Mouse (Mus musculus): ENCODE data around the gene Tph1. TPM values are rescaled to one million over a fixed set of nuclear protein-coding genes. Genes with fewer than 3 reads are reported as not detected.

Tph1 gene
- polyA plus RNA-seq, 1 experiment = not detected

DNA sequence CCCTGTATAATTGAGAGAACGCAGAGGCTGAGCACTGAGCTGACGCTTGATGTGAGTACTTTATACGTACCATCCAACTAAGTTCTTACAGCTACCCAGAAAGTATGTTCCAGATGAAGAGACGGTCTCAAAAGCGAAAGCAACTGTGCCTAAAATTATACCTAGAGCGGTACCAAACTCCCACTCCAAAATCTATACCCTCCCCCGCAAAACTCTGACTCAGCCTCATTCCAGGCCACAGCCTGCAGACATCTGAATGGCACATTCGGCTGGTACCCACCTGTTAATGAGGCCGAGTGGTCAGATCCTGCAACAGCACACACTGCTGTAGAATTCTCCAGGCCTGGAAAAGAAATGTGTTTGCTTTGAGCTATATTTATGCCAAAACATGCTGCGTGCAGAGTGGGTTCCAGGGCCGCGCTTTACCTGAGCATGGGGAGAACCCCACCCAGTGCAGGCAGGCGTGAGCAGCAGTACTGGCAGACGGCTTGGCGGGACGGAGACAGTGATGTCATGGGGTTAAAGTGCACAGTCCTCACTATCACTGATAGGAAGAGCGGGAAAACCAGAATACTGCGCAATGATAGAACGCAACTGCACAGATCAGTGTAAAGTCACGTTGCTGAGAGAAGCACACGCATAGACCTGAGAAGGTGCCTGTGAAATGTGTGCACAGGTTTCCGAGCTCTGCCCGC lies 53.8 kb downstream of the Tph1 start:
- no peak overlapping the region for H3K4me3 ChIP-seq (ENCODE audit: insufficient read depth, low read depth, low read length)

DNA sequence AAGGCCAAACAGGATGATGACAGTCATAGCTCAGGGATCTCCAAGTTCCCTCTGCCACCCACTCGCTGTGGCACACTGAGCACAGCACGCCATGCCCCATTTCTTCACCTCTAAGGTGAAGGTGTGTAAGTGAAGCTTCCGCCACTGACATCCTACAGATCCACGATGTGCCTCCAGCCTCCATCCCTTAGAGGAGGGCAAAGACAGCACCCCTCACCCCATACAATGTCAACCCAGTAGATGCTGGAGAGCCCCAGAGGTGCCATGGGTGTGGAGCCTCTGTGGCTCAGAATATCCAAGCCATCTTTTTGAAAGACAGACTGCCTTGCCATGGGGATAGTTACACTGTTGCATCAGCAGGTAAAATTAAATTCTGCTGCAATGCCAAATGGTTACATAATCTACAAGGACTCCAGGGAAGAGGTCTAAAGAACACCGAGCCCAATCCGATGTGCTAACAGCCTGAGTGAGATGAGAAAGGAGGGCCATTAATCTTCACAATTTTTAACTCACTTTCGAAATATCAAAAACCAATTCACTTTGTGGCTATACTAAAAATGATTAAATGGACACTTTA lies 55.8 kb downstream of the Tph1 start:
- 0 out of 2 replicates have a peak overlapping the region, but pooled peaks have one; percentile 5 for H3K27ac ChIP-seq (replicated peaks; ENCODE audit: low read depth, low read length)
- no peak overlapping the region for H3K4me3 ChIP-seq (ENCODE audit: insufficient read depth, low read depth, low read length)
- H3K4me1 ChIP-seq (ENCODE audit: control insufficient read depth, insufficient read depth, insufficient read length, low read length) = 0 out of 2 replicates have a peak, but pooled peaks cover 2% of the 10 kb centered on the region

More for the DNA sequence above, 53.8 kb downstream of the Tph1 start:
- Histone ChIP-seq H3K27ac (replicated peaks; ENCODE audit: low read depth, low read length) (no peak overlapping the region), H3K4me1 (ENCODE audit: control insufficient read depth, insufficient read depth, insufficient read length, low read length) (0 out of 2 replicates have a peak, but pooled peaks cover 2% of the 10 kb centered on the region)

DNA sequence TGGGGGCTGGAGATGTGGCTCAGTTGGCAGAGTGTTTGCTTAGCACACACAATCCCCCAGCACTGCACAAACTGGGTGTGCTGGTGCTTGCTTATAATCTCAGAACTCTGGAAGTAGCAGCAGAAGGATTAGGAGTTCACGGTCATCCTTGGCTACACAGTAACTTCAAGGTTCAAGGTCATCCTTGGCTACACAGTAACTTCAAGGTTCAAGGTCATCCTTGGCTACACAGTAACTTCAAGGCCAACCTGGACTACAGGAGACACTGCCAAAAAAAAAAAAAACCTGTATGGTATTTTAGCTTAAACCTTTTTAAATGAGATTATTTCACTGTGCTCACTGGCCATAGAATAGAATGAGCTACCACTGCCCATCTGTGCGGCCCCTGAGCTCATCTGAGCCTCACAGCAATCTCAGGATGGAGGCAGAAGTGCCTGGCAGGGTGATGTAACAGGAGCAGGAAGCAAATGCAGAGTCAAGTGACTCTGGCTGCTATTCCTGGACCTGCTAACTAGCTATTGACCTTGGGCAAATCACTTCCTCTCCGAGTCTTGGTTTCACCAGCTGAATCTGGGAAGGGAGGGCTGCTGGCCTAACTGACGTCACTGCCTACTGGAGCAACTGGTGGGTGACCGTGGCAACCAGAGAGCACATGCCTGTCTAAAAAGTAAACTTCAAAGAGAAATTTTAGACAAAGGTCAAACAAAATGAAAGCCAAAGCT lies 56.9 kb downstream of the Tph1 start:
- Histone ChIP-seq H3K27ac (replicated peaks; ENCODE audit: low read depth, low read length) (peak overlapping the region; percentile 68), H3K4me3 (ENCODE audit: insufficient read depth, low read depth, low read length) (no peak overlapping the region), H3K4me1 (ENCODE audit: control insufficient read depth, insufficient read depth, insufficient read length, low read length) (0 out of 2 replicates have a peak, but pooled peaks cover 2% of the 10 kb centered on the region)

DNA sequence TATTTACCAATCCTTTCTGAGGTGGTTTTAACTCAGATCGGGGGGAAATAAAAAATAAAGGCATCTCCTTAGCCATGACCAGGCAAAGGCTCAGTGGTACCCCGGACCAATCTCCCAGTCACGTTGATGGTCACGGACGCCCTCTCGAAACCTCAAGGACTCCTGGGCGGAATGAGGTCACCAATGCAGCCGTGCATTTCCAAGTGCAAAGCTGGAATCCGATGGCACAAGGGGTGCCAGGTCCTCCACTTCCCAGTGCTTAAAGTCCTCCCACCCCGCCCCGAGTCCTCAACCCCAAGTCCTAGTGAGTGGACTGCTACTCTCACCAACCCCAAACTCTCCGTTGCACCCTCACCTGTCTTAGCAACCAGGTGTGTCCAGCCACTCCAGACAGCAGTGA lies 58.1 kb downstream of the Tph1 start:
- H3K4me1 ChIP-seq (ENCODE audit: control insufficient read depth, insufficient read depth, insufficient read length, low read length) = 0 out of 2 replicates have a peak, but pooled peaks cover 2% of the 10 kb centered on the region
- no peak overlapping the region for H3K27ac ChIP-seq (replicated peaks; ENCODE audit: low read depth, low read length)
- H3K4me3 ChIP-seq (ENCODE audit: insufficient read depth, low read depth, low read length) = no peak overlapping the region

DNA sequence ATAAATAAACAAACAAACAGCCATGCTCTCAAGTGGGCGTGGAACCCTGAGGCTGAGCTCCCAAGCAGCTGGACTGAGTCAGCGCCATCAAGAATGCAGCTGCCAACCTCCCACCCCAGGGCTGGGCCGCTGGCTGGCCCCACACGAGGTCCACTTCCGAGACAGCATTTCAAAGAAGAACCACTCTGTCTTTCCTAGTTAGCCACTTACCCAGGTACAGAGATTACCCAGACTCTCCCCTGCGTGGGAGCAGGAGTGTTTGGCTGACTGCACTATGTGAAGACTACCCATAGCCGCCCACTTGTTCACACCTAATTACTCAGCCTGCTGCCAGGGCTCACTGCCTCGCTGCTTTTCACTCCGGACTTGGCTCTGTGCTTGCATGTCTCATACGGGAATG lies 59.2 kb downstream of the Tph1 start:
- H3K4me1 ChIP-seq (ENCODE audit: control insufficient read depth, insufficient read depth, insufficient read length, low read length) = 0 out of 2 replicates have a peak, but pooled peaks cover 2% of the 10 kb centered on the region
- H3K4me3 ChIP-seq (ENCODE audit: insufficient read depth, low read depth, low read length) = no peak overlapping the region
- H3K27ac ChIP-seq (replicated peaks; ENCODE audit: low read depth, low read length) = no peak overlapping the region

DNA sequence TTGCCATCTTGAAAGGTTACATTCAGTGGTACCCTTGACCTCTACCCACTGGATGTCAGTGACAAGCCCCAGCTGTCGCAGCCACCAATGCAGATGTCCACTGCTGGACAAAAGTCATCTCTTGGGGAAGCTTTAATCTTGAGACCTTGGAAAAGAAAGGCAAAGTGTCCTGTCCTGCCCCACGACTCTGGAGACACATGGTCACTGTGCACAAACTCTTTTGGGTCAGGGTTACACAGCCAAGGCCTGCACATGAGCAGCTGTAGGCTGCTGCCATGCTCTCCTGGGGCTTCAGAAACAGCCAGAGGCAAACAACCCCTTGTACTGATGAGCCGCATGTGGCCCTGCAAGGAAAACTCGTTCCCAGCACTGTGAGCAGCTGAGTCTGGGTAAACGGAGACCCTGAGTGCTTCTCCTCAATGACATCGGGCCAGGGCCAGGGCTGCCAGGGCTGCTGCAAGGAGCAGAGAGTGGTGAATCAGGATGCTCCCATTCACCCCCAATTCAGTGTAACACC lies 59.9 kb downstream of the Tph1 start:
- H3K4me3 ChIP-seq (ENCODE audit: insufficient read depth, low read depth, low read length) = no peak overlapping the region
- 0 out of 2 replicates have a peak, but pooled peaks cover 2% of the 10 kb centered on the region for H3K4me1 ChIP-seq (ENCODE audit: control insufficient read depth, insufficient read depth, insufficient read length, low read length)
- no peak overlapping the region for H3K27ac ChIP-seq (replicated peaks; ENCODE audit: low read depth, low read length)

DNA sequence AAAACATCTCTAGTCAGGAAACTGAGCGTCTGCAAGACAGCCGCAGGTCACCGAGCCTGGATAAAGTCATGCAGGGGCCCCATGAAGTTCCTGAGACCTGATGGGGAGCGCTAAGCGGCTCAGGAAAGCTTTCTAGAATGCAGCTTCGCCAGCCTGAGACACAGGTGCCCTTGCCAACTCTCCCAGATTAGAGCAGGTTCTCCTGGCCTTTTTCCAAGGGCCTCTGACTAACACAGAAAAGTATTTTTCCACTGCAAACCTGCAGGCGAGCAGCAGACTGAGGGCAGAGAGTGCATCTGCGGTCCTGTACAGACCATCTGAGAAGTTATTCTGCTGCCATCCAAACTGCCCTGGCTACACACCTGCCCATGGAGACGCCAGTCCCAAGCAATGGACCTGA lies 60.4 kb downstream of the Tph1 start:
- Histone ChIP-seq H3K4me3 (ENCODE audit: insufficient read depth, low read depth, low read length) (no peak overlapping the region), H3K27ac (replicated peaks; ENCODE audit: low read depth, low read length) (no peak overlapping the region)

DNA sequence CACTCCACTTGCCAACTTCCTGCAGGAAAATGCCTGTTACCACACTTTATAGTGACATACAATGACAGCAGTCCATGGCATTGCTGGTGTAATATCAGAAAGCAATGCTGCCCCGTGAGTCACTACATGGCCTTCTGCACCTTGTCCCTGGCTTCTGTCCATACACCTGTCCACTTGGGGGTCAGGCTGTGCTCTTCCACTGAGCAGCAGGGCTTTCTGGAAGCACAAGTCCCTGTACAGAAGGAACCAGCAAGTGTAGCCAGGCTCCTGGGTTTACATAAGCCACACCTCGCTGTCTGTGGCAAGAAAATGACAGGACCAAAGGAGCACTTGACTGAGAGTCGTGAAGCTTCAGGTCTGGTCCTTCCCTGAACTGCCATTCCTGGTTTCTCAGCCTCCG lies 63.0 kb downstream of the Tph1 start:
- Histone ChIP-seq H3K4me3 (ENCODE audit: insufficient read depth, low read depth, low read length) (no peak overlapping the region), H3K4me1 (ENCODE audit: control insufficient read depth, insufficient read depth, insufficient read length, low read length) (no peaks in the 10 kb centered on the region), H3K27ac (replicated peaks; ENCODE audit: low read depth, low read length) (no peak overlapping the region)

More for the DNA sequence above, 60.4 kb downstream of the Tph1 start:
- H3K4me1 ChIP-seq (ENCODE audit: control insufficient read depth, insufficient read depth, insufficient read length, low read length) = 0 out of 2 replicates have a peak, but pooled peaks cover 2% of the 10 kb centered on the region

DNA sequence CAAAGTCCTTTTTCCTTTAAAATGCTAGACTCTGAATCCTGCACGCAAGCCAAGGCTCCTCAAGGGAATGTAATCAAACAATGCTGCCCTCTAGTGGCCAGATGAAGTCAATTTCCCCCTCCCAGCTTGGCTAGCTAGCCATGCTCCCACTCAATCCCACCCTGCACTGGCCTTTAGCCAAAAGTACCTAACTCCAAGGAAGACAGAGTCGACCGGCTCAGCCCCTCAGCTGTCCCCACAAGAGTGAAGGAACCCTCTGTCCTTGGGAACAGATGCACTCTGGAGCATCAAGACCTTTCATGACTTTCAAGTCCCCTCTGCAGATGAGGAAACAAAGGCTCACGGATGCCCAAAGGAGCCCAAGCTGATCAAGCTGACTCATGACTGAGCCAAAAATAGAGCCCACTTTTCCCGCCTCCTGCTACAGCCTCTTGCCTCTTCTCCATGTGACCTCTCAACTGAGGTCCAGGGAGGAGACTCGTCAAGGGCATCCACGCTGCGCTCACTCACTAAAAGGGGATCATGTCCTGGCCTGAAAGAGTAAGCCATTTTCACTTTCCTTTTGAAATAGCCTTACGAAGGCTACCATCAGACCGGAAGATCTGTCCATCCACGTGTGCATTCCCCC lies 64.8 kb downstream of the Tph1 start:
- no peak overlapping the region for H3K4me3 ChIP-seq (ENCODE audit: insufficient read depth, low read depth, low read length)
- H3K27ac ChIP-seq (replicated peaks; ENCODE audit: low read depth, low read length) = no peak overlapping the region
- no peaks in the 10 kb centered on the region for H3K4me1 ChIP-seq (ENCODE audit: control insufficient read depth, insufficient read depth, insufficient read length, low read length)

DNA sequence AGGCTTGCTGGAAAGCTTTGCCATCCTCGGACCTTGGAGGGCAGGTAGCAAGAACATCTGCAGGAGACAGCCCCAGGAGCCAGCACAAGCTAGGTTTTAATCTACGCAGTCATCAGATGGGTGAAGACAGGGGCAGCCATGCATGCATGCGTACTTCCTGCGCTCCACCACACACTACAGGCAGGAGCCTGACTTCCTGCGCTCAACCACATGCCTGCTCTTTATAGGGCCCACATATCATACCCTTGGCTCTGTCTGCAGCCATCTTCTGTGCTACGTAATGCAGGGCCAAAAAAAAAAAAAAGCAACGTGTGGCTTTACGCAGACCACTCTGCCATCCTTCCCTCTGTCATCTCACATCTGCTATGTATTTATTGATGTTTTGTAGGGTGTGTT lies 65.3 kb downstream of the Tph1 start:
- Histone ChIP-seq H3K27ac (replicated peaks; ENCODE audit: low read depth, low read length) (no peak overlapping the region), H3K4me1 (ENCODE audit: control insufficient read depth, insufficient read depth, insufficient read length, low read length) (no peaks in the 10 kb centered on the region)

DNA sequence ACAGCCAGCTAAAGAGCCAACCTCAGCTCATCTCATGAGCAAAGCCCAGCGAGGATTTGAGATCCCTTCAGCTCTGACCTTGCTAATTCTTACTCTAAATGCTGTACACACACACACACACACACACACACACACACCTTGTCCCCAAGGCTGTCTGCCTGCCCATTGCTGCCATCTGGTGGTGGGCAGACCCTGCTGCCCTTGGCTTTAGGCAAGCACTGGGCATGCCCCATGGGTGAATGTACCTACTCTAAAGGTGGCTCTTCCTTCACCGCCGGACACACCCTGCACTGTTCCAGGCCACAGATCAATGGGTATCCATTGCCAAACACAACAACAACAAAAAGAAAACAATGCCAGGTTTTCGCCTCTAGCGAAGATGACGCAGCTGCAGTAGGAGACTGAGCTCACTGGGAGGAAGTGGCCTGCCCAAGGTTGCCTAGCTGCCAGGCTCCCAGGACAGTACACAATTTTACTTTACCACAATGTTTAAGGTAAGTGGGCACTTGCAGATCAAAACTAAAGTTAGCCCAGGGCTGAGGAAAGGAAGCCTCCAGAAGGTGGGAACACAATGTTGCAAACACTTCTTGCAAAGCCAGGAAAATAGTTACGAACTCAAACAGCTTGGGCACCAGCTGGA lies 65.8 kb downstream of the Tph1 start:
- Histone ChIP-seq H3K27ac (replicated peaks; ENCODE audit: low read depth, low read length) (no peak overlapping the region), H3K4me3 (ENCODE audit: insufficient read depth, low read depth, low read length) (no peak overlapping the region), H3K4me1 (ENCODE audit: control insufficient read depth, insufficient read depth, insufficient read length, low read length) (no peaks in the 10 kb centered on the region)

More for the DNA sequence above, 65.3 kb downstream of the Tph1 start:
- H3K4me3 ChIP-seq (ENCODE audit: insufficient read depth, low read depth, low read length) = no peak overlapping the region

DNA sequence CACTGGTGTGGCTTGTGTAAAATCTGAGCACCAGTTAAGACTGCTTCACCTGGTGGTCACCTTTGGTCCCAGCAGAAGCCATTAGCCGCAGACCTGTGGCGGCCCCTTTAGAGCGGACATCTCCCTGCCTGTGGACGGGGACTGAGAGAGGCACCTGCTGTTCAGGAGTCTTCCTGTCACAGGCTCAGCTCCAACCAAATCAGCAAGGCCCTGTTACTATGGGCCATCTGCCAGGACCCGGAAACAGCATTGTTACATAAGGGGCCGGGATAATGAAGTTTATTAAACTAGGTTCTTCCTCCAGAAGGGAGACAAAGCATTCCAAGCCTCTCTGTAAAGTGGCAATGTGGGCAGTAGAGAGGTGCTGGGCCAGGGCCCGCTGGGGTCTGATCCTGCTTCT lies 69.3 kb downstream of the Tph1 start:
- Histone ChIP-seq H3K4me3 (ENCODE audit: insufficient read depth, low read depth, low read length) (no peak overlapping the region), H3K4me1 (ENCODE audit: control insufficient read depth, insufficient read depth, insufficient read length, low read length) (no peaks in the 10 kb centered on the region), H3K27ac (replicated peaks; ENCODE audit: low read depth, low read length) (no peak overlapping the region)

DNA sequence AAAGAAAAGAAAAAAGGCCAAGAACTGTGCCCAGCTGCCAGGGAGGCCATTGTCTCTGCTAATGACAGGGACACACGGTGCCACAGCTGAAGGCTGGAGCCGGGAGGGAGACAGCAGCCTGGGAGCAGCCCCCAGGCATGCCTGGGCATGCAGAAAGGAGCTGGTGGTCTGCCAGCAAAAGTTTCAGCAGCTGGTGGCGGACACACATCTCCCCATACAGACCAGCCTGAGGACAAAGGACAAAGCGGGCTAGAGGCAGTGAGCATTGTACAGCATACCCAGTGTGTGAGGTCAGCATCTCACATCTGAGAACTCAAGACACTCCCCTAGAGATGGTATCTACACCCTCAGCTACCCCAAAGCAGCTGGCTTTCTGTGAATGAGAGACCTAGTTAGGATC lies 70.3 kb downstream of the Tph1 start:
- no peaks in the 10 kb centered on the region for H3K4me1 ChIP-seq (ENCODE audit: control insufficient read depth, insufficient read depth, insufficient read length, low read length)
- no peak overlapping the region for H3K4me3 ChIP-seq (ENCODE audit: insufficient read depth, low read depth, low read length)
- H3K27ac ChIP-seq (replicated peaks; ENCODE audit: low read depth, low read length) = no peak overlapping the region

DNA sequence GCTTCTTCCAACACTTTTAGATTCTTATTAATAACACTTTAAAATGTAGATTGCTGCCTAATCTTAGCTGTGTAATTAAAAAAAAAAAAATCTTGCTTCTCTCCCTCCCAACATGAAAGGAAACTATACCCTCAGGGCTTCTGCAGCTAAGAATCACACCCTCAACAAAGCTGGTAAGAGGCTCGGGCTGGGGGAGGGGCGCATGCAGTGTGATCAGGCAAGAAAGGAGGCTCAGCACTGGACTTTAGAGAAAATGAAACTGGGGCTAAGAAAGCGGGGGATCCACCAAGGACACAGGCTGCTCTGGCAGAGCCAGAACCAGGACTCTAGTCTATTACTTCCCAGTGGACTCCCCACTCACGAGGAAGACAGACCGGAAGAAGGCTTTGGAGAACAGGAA lies 71.2 kb downstream of the Tph1 start:
- Histone ChIP-seq H3K4me1 (ENCODE audit: control insufficient read depth, insufficient read depth, insufficient read length, low read length) (no peaks in the 10 kb centered on the region), H3K27ac (replicated peaks; ENCODE audit: low read depth, low read length) (no peak overlapping the region), H3K4me3 (ENCODE audit: insufficient read depth, low read depth, low read length) (no peak overlapping the region)

All from brown adipose tissue, adult 24 weeks (tissue).